Mouse (Mus musculus) CH12.LX (cell line): ENCODE measurements around the gene Svs1. TPM values are rescaled to one million over a fixed set of nuclear protein-coding genes. Genes with fewer than 3 reads are reported as not detected.

Source experiments
- polyA plus RNA-seq: library from polyadenylated mRNA; unstranded; fragments of >175 nt; gene quantifications from 2 replicates; pipeline ENCODE4 v1.2.1, GENCODE M21; 2012; ENCODE audit warnings: low read depth; ENCODE audit not compliant: insufficient read length
- total RNA-seq, 2 experiments: library from RNA; depleted of rRNA; stranded (reverse); fragments of 300-350 nt in 1 of 2; fragments of >200 nt in 1 of 2; gene quantifications; 2 replicates each; pipeline ENCODE4 v1.2.3; 2012 to 2014

Svs1 gene
- total and polyA plus RNA-seq, 3 experiments: not detected

Other genes with a start within 250 kb of the Svs1 start
- gene Gimap1, start 247.8 kb upstream of the Svs1 start, total RNA-seq (2012; rRNA removed): 136 and 144 TPM in 2 replicates
- gene Gimap1, start 247.8 kb upstream of the Svs1 start, total RNA-seq (2014; rRNA removed): 54.5 and 57.4 TPM in 2 replicates
- 91.8 and 113 TPM in 2 replicates for gene Gimap1, start 247.8 kb upstream of the Svs1 start, polyA plus RNA-seq
- 82.1 and 82.3 TPM in 2 replicates for gene Gimap5, start 240.7 kb upstream of the Svs1 start, total RNA-seq (2012; rRNA removed)
- 74.6 and 77.6 TPM in 2 replicates for gene Gimap5, start 240.7 kb upstream of the Svs1 start, total RNA-seq (2014; rRNA removed)
- 56.9 and 59.6 TPM in 2 replicates for gene Gimap5, start 240.7 kb upstream of the Svs1 start, polyA plus RNA-seq
- gene Gimap3, start 216.0 kb upstream of the Svs1 start, total RNA-seq (2012; rRNA removed): 25.9 and 28.2 TPM in 2 replicates
- 10.8 and 11.6 TPM in 2 replicates for gene Gimap3, start 216.0 kb upstream of the Svs1 start, total RNA-seq (2014; rRNA removed)
- 16.8 and 17.7 TPM in 2 replicates for gene Gimap3, start 216.0 kb upstream of the Svs1 start, polyA plus RNA-seq
- gene Tmem176a, start 145.9 kb upstream of the Svs1 start, total RNA-seq (2012; rRNA removed): 24.9 and 27.2 TPM in 2 replicates
- 30.0 and 34.6 TPM in 2 replicates for gene Tmem176a, start 145.9 kb upstream of the Svs1 start, total RNA-seq (2014; rRNA removed)
- 49.8 and 58.0 TPM in 2 replicates for gene Tmem176a, start 145.9 kb upstream of the Svs1 start, polyA plus RNA-seq
- gene Tmem176b, start 145.4 kb upstream of the Svs1 start, total RNA-seq (2012; rRNA removed): 39.4 and 43.3 TPM in 2 replicates
- gene Tmem176b, start 145.4 kb upstream of the Svs1 start, total RNA-seq (2014; rRNA removed): 82.2 and 89.8 TPM in 2 replicates
- gene Tmem176b, start 145.4 kb upstream of the Svs1 start, polyA plus RNA-seq: 159 and 162 TPM in 2 replicates
- gene Aoc1, start 114.0 kb upstream of the Svs1 start, total RNA-seq (2012; rRNA removed): 0.13 TPM in 1 of 2 replicates, not detected in the other
- 0.19 and 0.24 TPM in 2 replicates for gene Aoc1, start 114.0 kb upstream of the Svs1 start, total RNA-seq (2014; rRNA removed)
- 0.15 and 0.21 TPM in 2 replicates for gene Aoc1, start 114.0 kb upstream of the Svs1 start, polyA plus RNA-seq
- not detected in 2 replicates for gene 1600015I10Rik, start 57.0 kb upstream of the Svs1 start, total RNA-seq (2012; rRNA removed)
- gene 1600015I10Rik, start 57.0 kb upstream of the Svs1 start, total RNA-seq (2014; rRNA removed): not detected in 2 replicates
- gene 1600015I10Rik, start 57.0 kb upstream of the Svs1 start, polyA plus RNA-seq: not detected in 2 replicates
- not detected in 2 replicates for gene Doxl2, start 11.9 kb upstream of the Svs1 start, total RNA-seq (2012; rRNA removed)
- gene Doxl2, start 11.9 kb upstream of the Svs1 start, total RNA-seq (2014; rRNA removed): not detected in 2 replicates
- not detected in 2 replicates for gene Doxl2, start 11.9 kb upstream of the Svs1 start, polyA plus RNA-seq
- gene Gpnmb, start 49.7 kb downstream of the Svs1 start, total RNA-seq (2012; rRNA removed): 0.08 TPM in 1 of 2 replicates, not detected in the other
- not detected in 2 replicates for gene Gpnmb, start 49.7 kb downstream of the Svs1 start, total RNA-seq (2014; rRNA removed)
- gene Gpnmb, start 49.7 kb downstream of the Svs1 start, polyA plus RNA-seq: 0.24 TPM in 1 of 2 replicates, not detected in the other
- gene Malsu1, start 86.9 kb downstream of the Svs1 start, total RNA-seq (2012; rRNA removed): 35.4 and 39.0 TPM in 2 replicates
- gene Malsu1, start 86.9 kb downstream of the Svs1 start, total RNA-seq (2014; rRNA removed): 57.1 and 59.6 TPM in 2 replicates
- 73.5 and 78.7 TPM in 2 replicates for gene Malsu1, start 86.9 kb downstream of the Svs1 start, polyA plus RNA-seq
- 18.4 TPM in 2 replicates for gene Igf2bp3, start 228.1 kb downstream of the Svs1 start, total RNA-seq (2012; rRNA removed)
- 35.6 and 39.1 TPM in 2 replicates for gene Igf2bp3, start 228.1 kb downstream of the Svs1 start, total RNA-seq (2014; rRNA removed)
- 22.0 and 23.1 TPM in 2 replicates for gene Igf2bp3, start 228.1 kb downstream of the Svs1 start, polyA plus RNA-seq